Mouse (Mus musculus) megakaryocyte-erythroid progenitor cell, adult 5-6 weeks (primary cell): ENCODE data around the gene Bag6. TPM values are rescaled to one million over a fixed set of nuclear protein-coding genes. Genes with fewer than 3 reads are reported as not detected.
"Not testable (repeated sequence)": the region's sequence is repeated elsewhere in the genome, so short reads cannot be mapped to it uniquely, and the experiment has no call there.

Experiments used
- ATAC-seq: replicated peaks from 2 replicates; pipeline ENCODE4 v1.8.0; 2016; ENCODE audit warnings: mild to moderate bottlenecking, inconsistent platforms; ENCODE audit not compliant: severe bottlenecking, poor library complexity, low FRiP score, low TSS enrichment
- total RNA-seq, 2 experiments: library from RNA; stranded (forward) in 1 of 2; stranded (reverse) in 1 of 2; fragments of 200-1000, 215-1000 nt in 1 of 2; fragments of >200 nt in 1 of 2; fragmentation: Nextera tagmentation in 1 of 2; gene quantifications; 2 replicates each; pipeline ENCODE4 v1.2.3; 2014 to 2017

The Bag6 gene
- total RNA-seq, 2 experiments from 2014 or later, result 105 to 158 TPM

GRCm38 (mm10) chr17:35106522-35106921 lies 28.5 kb upstream of the Bag6 start:
- no peak for ATAC-seq

- no peak for ATAC-seq
Measured at GRCm38 (mm10) chr17:35108097-35108496, 26.9 kb upstream of the Bag6 start, which contains the start of gene Ly6g5c. Ly6g5c (plus strand) TSS chr17:35108279.

- no peak for ATAC-seq
Measured at GRCm38 (mm10) chr17:35111774-35112173, 23.2 kb upstream of the Bag6 start.

GRCm38 (mm10) chr17:35115046-35116019 lies 19.6 kb upstream of the Bag6 start, which contains the start of gene Ly6g5b:
Ly6g5b (minus strand) TSS chr17:35115428.
- ATAC-seq, result peak; percentile 58; the same call in 1 of the 2 replicates

- no peak; the same call in 1 of the 2 replicates for ATAC-seq
Measured at GRCm38 (mm10) chr17:35120745-35121142, 14.2 kb upstream of the Bag6 start.

GRCm38 (mm10) chr17:35121143-35121799 lies 13.7 kb upstream of the Bag6 start, which contains the start of gene Gpank1:
Gpank1 (plus strand) TSS chr17:35121455.
- peak; percentile 89 for ATAC-seq

GRCm38 (mm10) chr17:35121871-35122303 lies 13.1 kb upstream of the Bag6 start, which contains the start of gene Csnk2b:
Csnk2b (minus strand) TSS chr17:35122053.
- peak; percentile 13 for ATAC-seq

GRCm38 (mm10) chr17:35123287-35123686 lies 11.7 kb upstream of the Bag6 start:
- not testable (repeated sequence) for ATAC-seq

GRCm38 (mm10) chr17:35124261-35124896 lies 10.6 kb upstream of the Bag6 start:
- not testable (repeated sequence) for ATAC-seq

GRCm38 (mm10) chr17:35125081-35125480 lies 9.9 kb upstream of the Bag6 start:
- no peak for ATAC-seq

- no peak for ATAC-seq
Measured at GRCm38 (mm10) chr17:35125578-35125977, 9.4 kb upstream of the Bag6 start.

- ATAC-seq, result peak; percentile 43
Measured at GRCm38 (mm10) chr17:35126206-35126611, 8.8 kb upstream of the Bag6 start, which contains the start of gene D17H6S53E. D17H6S53E (plus strand) TSS chr17:35126373.

GRCm38 (mm10) chr17:35127017-35127416 lies 8.0 kb upstream of the Bag6 start:
- ATAC-seq, result no peak

GRCm38 (mm10) chr17:35128996-35129395 lies 6.0 kb upstream of the Bag6 start:
- ATAC-seq, result no peak

GRCm38 (mm10) chr17:35131038-35131437 lies 3.9 kb upstream of the Bag6 start:
- no peak for ATAC-seq

GRCm38 (mm10) chr17:35131500-35132173 lies 3.3 kb upstream of the Bag6 start, which contains the start of gene Apom:
Apom (minus strand) TSS chr17:35132050.
- no peak for ATAC-seq

- ATAC-seq, result no peak
Measured at GRCm38 (mm10) chr17:35132174-35132560, 2.8 kb upstream of the Bag6 start.

GRCm38 (mm10) chr17:35133517-35133916 lies 1.5 kb upstream of the Bag6 start:
- no peak for ATAC-seq
